Mouse (Mus musculus) testis, adult 2 months (tissue): ENCODE data around the gene Ugt2b35. TPM values are rescaled to one million over a fixed set of nuclear protein-coding genes. Genes with fewer than 3 reads are reported as not detected.
"Not testable (repeated sequence)": the region's sequence is repeated elsewhere in the genome, so short reads cannot be mapped to it uniquely, and the experiment has no call there.

Experiments
- H3K27ac ChIP-seq: fragments of 200-500 bp; 2 replicates; pipeline ENCODE4 v1.5.1; 2012; ENCODE audit warnings: low read depth, low read length; ENCODE audit not compliant: control insufficient read depth, insufficient read depth
- H3K27me3 ChIP-seq: fragments of 200-500 bp; 2 replicates; pipeline ENCODE4 v1.6.1; 2012; ENCODE audit warnings: mild to moderate bottlenecking, low read length, moderate library complexity; ENCODE audit not compliant: control insufficient read depth, insufficient read depth
- H3K36me3 ChIP-seq: fragments of 200-500 bp; 2 replicates; pipeline ENCODE4 v1.6.1; 2012; ENCODE audit warnings: mild to moderate bottlenecking, low read length; ENCODE audit not compliant: control insufficient read depth, insufficient read depth
- H3K4me1 ChIP-seq: fragments of 200-500 bp; 2 replicates; pipeline ENCODE4 v1.6.1; 2012; ENCODE audit warnings: low read length; ENCODE audit not compliant: control insufficient read depth, insufficient read depth
- H3K4me3 ChIP-seq: fragments of 200-500 bp; 2 replicates; pipeline ENCODE4 v1.5.1; 2012; ENCODE audit warnings: low read depth, mild to moderate bottlenecking, low read length, moderate library complexity, mixed read lengths; ENCODE audit not compliant: control insufficient read depth
- CTCF ChIP-seq: fragments of 200-500 bp; IDR thresholded peaks from 2 replicates; pipeline ENCODE4 v1.5.1; 2012; ENCODE audit warnings: low read depth, mild to moderate bottlenecking, inconsistent platforms, low read length, moderate library complexity; ENCODE audit not compliant: control insufficient read depth, insufficient read depth, insufficient replicate concordance
- POLR2A ChIP-seq: fragments of 200-500 bp; IDR thresholded peaks from 2 replicates; pipeline ENCODE4 v1.6.1; 2012; ENCODE audit warnings: low read depth, mild to moderate bottlenecking, inconsistent platforms, low read length, moderate library complexity; ENCODE audit not compliant: control insufficient read depth
- polyA plus RNA-seq: library from polyadenylated mRNA; depleted of rRNA; stranded (reverse); fragments of >200 nt; gene quantifications from 2 replicates; pipeline ENCODE4 v1.2.3, GENCODE M21; 2012; rRNA removed

Gene Ugt2b35
- not detected in 2 replicates for polyA plus RNA-seq

DNA sequence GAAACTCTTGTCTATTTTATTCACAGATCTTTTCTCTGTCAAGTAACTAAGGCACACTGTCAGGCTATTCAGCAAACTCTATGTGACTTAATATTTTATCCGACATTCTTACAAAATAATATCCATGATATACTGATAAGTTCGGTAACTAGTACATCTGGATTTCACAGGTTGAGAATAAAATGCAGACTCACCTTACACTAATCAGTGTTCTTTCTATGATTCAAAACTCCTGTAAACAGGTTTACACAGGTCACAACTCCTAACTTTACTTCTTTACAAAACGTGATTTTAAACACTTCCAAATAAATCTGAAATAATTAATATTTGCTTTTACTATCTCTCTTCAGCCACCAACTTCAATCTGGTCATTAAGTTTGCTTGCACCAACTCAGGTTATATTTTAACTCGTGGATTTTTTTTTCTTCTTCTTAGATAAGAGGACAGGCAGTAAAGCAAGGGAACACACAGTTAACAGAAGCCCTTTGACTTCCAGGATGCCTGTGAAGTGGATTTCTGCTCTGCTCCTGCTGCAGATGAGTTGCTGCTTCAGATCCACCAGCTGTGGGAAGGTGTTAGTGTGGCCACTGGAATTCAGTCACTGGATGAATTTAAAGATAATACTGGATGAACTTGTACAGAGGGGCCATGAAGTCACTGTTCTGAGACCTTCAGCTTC, at the start of gene Ugt2b35:
TSS of gene Ugt2b35 (plus strand) at position 466 of the 679 bp plus-strand sequence.
- H3K27ac ChIP-seq, result no peak within 1 kb of the TSS
- no peaks in the 10 kb centered on the region for H3K27me3 ChIP-seq
- TF ChIP-seq CTCF (no peak), POLR2A (no peak)
- H3K4me3 ChIP-seq, result no peak within 1 kb of the TSS
- H3K4me1 ChIP-seq, result no peaks in the 10 kb centered on the region
- H3K36me3 ChIP-seq, result no peaks in the 10 kb centered on the region

DNA sequence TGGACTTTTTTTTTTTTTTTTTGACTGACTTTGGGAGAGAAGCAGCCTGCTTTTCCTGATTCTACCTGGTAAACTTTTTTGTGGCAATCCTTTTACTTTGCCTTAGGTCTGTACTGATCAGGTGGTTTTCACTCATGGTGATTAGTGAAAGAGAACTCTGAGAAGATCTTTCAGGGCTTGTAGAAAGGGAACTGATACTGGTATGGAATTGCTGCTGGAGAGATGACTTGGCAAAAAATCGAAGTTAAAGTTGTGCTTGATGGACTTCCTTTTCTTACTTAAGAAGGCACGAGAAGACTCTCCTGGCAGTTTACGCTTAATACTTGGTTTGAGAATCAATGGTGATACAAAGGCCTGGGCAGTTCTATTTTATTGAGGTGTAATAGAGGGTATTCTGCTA, 40.2 kb upstream of the Ugt2b35 start:
- H3K36me3 ChIP-seq, result no peaks in the 10 kb centered on the region
- no peaks in the 10 kb centered on the region for H3K27me3 ChIP-seq
- TF ChIP-seq POLR2A (no peak), CTCF (no peak)
- H3K4me1 ChIP-seq, result no peaks in the 10 kb centered on the region
- H3K27ac ChIP-seq, result no peak overlapping the region
- H3K4me3 ChIP-seq, result no peak overlapping the region

DNA sequence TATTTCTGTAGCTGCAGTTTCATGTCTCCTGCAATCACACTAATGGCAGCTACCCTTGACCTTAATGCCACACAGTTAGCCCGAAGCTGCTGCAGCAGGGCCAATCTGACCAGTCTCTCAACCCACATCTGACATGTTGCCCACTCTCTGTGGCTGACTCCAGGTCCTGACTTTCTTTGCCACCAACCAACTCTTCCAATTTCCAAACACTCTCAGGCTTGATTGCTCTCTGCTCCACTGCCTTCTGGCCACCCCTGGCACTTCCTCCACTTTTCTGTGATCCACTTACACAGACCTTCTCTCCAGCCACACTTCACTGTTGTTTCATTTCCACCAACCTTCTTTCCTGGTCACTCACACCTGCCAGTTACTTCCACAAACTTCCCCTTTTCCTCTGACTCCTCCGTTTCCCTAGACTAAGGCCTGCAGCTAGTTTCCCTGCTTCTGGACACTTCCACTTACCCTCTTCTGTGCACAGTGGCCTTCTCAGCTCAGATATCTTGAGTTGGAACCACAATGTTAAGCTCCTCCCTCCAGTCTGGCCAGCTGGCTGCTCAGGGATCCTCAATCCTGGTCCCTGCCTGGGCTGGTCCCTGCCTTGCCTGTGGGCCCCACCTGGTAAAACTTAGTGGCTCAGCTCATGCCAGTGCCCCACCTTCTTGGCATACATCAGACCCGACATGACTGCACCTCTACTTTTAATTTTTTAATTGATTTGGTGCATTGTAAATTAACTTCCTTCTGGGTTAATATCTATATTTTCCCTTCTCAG, 38.9 kb upstream of the Ugt2b35 start:
- Histone ChIP-seq H3K4me1 (no peaks in the 10 kb centered on the region), H3K4me3 (no peak overlapping the region), H3K27me3 (no peaks in the 10 kb centered on the region), H3K27ac (no peak overlapping the region), H3K36me3 (no peaks in the 10 kb centered on the region)
- no peak for TF ChIP-seq CTCF
- no peak for TF ChIP-seq POLR2A

DNA sequence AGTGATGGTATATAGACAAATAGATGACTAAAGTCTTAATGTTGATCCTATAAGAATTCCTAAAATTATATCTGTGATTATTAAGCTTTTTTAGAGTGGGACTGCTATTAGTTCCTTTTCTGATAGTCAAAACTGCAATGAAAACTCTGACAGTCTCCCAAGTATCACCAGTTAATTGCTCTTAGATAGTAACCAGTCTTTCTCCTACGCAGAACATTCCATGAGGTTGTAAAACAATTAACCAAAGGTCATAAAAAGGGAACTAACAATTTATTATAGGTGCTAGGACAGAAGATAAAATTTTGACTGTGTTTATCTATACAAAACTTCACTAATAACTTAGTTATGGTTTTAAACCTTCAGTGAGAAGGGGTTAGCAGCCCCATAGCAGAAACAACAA, 37.8 kb upstream of the Ugt2b35 start:
- H3K4me1 ChIP-seq, H3K36me3 ChIP-seq, H3K27me3 ChIP-seq, H3K27ac ChIP-seq, H3K4me3 ChIP-seq: not testable (repeated sequence)

DNA sequence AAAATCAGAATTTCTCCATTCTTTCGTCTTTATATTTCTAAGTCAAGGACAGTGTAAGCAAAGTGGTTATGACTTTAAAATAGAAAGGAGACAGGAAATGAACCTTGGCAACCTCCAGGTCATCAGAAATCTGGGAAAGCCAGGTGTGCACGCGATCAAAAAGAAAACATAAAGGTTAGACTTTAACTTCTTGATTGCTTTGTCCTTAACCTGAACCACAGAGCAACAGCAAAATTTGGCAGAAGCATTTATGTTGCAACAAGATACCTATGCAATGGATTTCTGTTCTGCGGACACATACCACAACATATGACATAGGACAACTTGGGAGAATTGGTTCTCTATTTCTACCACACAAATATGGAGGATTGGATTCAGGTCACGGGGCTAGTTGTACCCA, 33.4 kb upstream of the Ugt2b35 start:
- H3K36me3 ChIP-seq, H3K27ac ChIP-seq, H3K27me3 ChIP-seq, H3K4me1 ChIP-seq, H3K4me3 ChIP-seq: not testable (repeated sequence)

GRCm38 (mm10) chr5:87004735-87005134, 4.1 kb downstream of the Ugt2b35 start:
- Histone ChIP-seq H3K4me1 (no peaks in the 10 kb centered on the region), H3K27me3 (no peaks in the 10 kb centered on the region), H3K27ac (no peak overlapping the region), H3K4me3 (no peak overlapping the region), H3K36me3 (no peaks in the 10 kb centered on the region)
- TF ChIP-seq CTCF, result no peak
- TF ChIP-seq POLR2A, result no peak

DNA sequence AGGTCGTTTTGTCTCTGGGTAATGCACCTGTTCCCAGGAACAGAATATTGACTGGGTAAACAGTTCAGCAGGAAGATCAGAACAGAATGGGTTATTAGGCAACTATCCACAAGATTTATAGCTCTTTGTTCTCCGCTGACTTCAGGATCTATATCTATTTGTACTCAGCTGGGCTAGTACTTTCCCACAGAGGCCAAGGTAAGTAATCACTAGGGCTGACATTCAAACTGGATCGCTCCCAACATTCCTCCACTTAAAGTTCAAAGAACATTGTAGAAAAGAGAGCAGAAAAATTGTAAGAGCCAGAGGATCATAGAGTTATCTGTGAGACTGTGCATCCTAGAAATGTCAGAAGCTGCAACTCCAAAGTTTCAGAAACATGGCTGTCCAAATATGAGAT, 14.8 kb downstream of the Ugt2b35 start:
- no peaks in the 10 kb centered on the region for H3K27me3 ChIP-seq
- H3K27ac ChIP-seq, result no peak overlapping the region
- no peaks in the 10 kb centered on the region for H3K36me3 ChIP-seq
- no peak for TF ChIP-seq POLR2A
- no peak for TF ChIP-seq CTCF
- no peaks in the 10 kb centered on the region for H3K4me1 ChIP-seq
- no peak overlapping the region for H3K4me3 ChIP-seq
